Mouse (Mus musculus): Measurements from ENCODE around the gene 3110001I22Rik. TPM values are rescaled to one million over a fixed set of nuclear protein-coding genes. Genes with fewer than 3 reads are reported as not detected.

The 3110001I22Rik gene
- total RNA-seq, 4 experiments from 2014 or later = 1.5 to 2.9 (median 1.9) TPM

- DNase-seq (ENCODE audit: low spot score in 2 of 2) = no peak
These were observed 45.3 kb downstream of the 3110001I22Rik start for GRCm38 (mm10) chr16:13716821-13717553.

- DNase-seq (ENCODE audit: low spot score in 2 of 2) = no peak
These were observed 51.2 kb downstream of the 3110001I22Rik start for GRCm38 (mm10) chr16:13722937-13723336.

GRCm38 (mm10) chr16:13727811-13728335 is 56.1 kb downstream of the 3110001I22Rik start:
- DNase-seq (ENCODE audit: low spot score in 2 of 2) = no peak

Other genes starting within 250 kb of the 3110001I22Rik start
- 1 to 10 TPM; 5.5 to 7.6 (median 6.3) TPM for gene Parn, start 3.8 kb upstream of the 3110001I22Rik start, total RNA-seq (2022)
- gene Bfar, start 71 bp upstream of the 3110001I22Rik start, total RNA-seq (2022) = 10 to 100 TPM; 30.8 to 34.9 (median 34.5) TPM
- not detected for gene Pla2g10, start 59.1 kb downstream of the 3110001I22Rik start, total RNA-seq (2022)
- 10 to 100 TPM; 35.0 to 39.0 (median 37.4) TPM for gene Rrn3, start 108.8 kb downstream of the 3110001I22Rik start, total RNA-seq (2022)
- 10 to 100 TPM; 39.9 to 45.9 (median 44.7) TPM for gene Ntan1, start 146.9 kb downstream of the 3110001I22Rik start, total RNA-seq (2022)
- gene Pdxdc1, start 231.2 kb downstream of the 3110001I22Rik start, total RNA-seq (2022) = 10 to 100 TPM; 48.2 to 53.4 (median 50.5) TPM
- gene Mpv17l, start 231.2 kb downstream of the 3110001I22Rik start, total RNA-seq (2022) = 1 to 10 TPM in 1 of 4 experiments, under 1 TPM in 3; 0.36 to 1.3 (median 0.97) TPM

Measured in gastrocnemius, adult 8-10 months (tissue).